24 mouse cellular contexts compared by ENCODE assay signal in the genomic region with DNA sequence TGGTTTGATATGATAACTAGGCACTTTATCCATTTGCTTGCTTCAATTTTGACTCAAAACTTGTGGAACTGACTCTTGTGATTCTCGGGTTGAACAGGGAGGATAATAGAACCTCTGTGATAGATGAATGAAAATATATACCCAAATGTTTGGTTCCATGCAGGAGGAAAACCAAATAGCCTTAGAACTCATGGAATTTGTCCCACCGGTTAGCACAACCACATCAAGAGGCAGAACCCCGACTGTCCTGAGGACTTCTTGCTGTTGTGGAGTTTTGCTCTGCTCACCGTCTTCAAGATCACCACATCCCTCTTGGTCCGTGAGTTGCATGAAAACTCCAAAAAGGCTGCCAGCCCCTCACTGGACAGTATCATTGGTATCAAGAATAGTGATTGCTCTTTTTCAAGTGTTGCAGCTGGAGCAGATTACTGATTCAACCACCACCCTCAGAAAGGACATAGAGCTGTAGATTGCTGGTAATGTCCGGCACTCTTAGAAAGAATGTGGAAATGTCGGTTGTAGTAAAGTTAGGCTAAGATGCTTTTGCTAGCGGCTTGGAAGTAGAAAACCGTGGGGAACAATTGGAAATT. TPM values are rescaled to one million over a fixed set of nuclear protein-coding genes. Genes with fewer than 3 reads are reported as not detected.
A peak's percentile ranks its signal among the peaks of the same experiment; 100 is the strongest.
DNase-seq lines count a peak whose midpoint lies in the region; ATAC-seq and TF ChIP-seq lines count a peak whose summit lies in the region.
"Had no signal": no experiment of that assay in that cellular context is flagged by ENCODE, and none has a peak within 500 bp of the region (broad histone marks: within the 10 kb centered on the region; RNA-seq: fewer than 3 reads in every experiment).

No protein-coding gene starts in this region.

- no peaks in the 10 kb centered on the region for H3K27me3 ChIP-seq in spleen, adult 2 months (ENCODE audit: control insufficient read depth, insufficient read depth, low read length)
- H3K27me3 ChIP-seq in MEL (ENCODE audit: control insufficient read depth in 1 of 2, insufficient read depth in 2 of 2, low read length in 2 of 2) (no peaks in the 10 kb centered on the region), myocyte (ENCODE audit: control insufficient read depth, insufficient read depth, insufficient read length) (no peaks in the 10 kb centered on the region)
- peaks cover 3% of the 10 kb centered on the region; the same call in 1 of the 2 replicates for H3K27me3 ChIP-seq in liver, embryonic 12.5 days (replicated peaks)
- H3K27me3 ChIP-seq: forebrain, embryonic 15.5 days; hindbrain, embryonic 15.5 days; kidney, embryonic 15.5 days; limb, embryonic 12.5 days; neural tube, embryonic 15.5 days had no signal

- ATAC-seq in liver, embryonic 12.5 days = no peak
- ATAC-seq: CD4-positive, CD25-positive, alpha-beta regulatory T cell, adult 4 months; forebrain, embryonic 15.5 days; intestine, embryonic 16.5 days had no signal

- H3K36me3 ChIP-seq in spleen, adult 2 months (ENCODE audit: control insufficient read depth, insufficient read depth, low read length) = peaks cover 3% of the 10 kb centered on the region; the same call in 1 of the 2 replicates
- peaks cover 26 to 34% of the 10 kb centered on the region in 2 experiments for H3K36me3 ChIP-seq in MEL (ENCODE audit: control insufficient read depth in 1 of 2, insufficient read depth in 2 of 2, low read length in 2 of 2)
- 0 out of 2 replicates have a peak, but pooled peaks cover 3% of the 10 kb centered on the region for H3K36me3 ChIP-seq in liver, embryonic 12.5 days
- H3K36me3 ChIP-seq in myocyte (ENCODE audit: control insufficient read depth, insufficient read depth) = no peaks in the 10 kb centered on the region
- H3K36me3 ChIP-seq: embryonic facial prominence, embryonic 10.5 days; forebrain, embryonic 15.5 days; hindbrain, embryonic 15.5 days; kidney, embryonic 15.5 days; limb, embryonic 12.5 days; neural tube, embryonic 15.5 days had no signal

- intact Hi-C loops in gastrocnemius, adult 2 months (cut with DNase I) = no loop called here

- DNase-seq in spleen, adult 2 months (ENCODE audit: low read depth in 1 of 2, low spot score in 2 of 2) = no peak
- no peak for DNase-seq in spleen, postnatal 10 days (ENCODE audit: low spot score in 2 of 2)
- DNase-seq in MEL (ENCODE audit: low read depth, low spot score) = peak; percentile 58
- DNase-seq in left cerebral cortex, adult 9 months (ENCODE audit: low spot score in 2 of 2) = no peak
- no peak for DNase-seq in frontal cortex, adult 2 months (ENCODE audit: extremely low spot score in 1 of 2, low spot score in 1 of 2)
- DNase-seq in gastrocnemius, adult 2 months = no peak
- DNase-seq: cerebellum, adult 8-10 months; kidney, postnatal 4 days; layer of hippocampus, adult 9-11 months; lung, embryonic 14.5 days; midbrain, embryonic 14.5 days; right cerebral cortex, postnatal 14 days had no signal

- TF ChIP-seq RAD21 in MEL (IDR thresholded peaks at IDR 0.05; ENCODE audit: low read depth, low read length) = no peak

- TF ChIP-seq CTCF in spleen, adult 2 months (IDR thresholded peaks at IDR 0.05; ENCODE audit: extremely low read depth, insufficient read depth, insufficient read length, insufficient replicate concordance) = no peak
- TF ChIP-seq CTCF in MEL (IDR thresholded peaks at IDR 0.05 in 2 of 3, conservative IDR thresholded peaks at IDR 0.05 in 1 of 3; ENCODE audit: control insufficient read depth in 1 of 3, insufficient read depth in 1 of 3, low read depth in 2 of 3, low read length in 3 of 3, poor library complexity in 1 of 3, severe bottlenecking in 1 of 3) = no peak
- TF ChIP-seq CTCF in gastrocnemius, adult 2 months (IDR thresholded peaks at IDR 0.05) = no peak

- no peak overlapping the region for H3K27ac ChIP-seq in spleen, adult 2 months (ENCODE audit: insufficient read depth, low read length)
- H3K27ac ChIP-seq in MEL (ENCODE audit: control insufficient read depth, low read depth, low read length) = peak overlapping the region; percentile 86
- no peak overlapping the region for H3K27ac ChIP-seq in liver, embryonic 12.5 days
- H3K27ac ChIP-seq in gastrocnemius, adult 2 months = no peak overlapping the region
- H3K27ac ChIP-seq: embryonic facial prominence, embryonic 10.5 days; forebrain, embryonic 15.5 days; hindbrain, embryonic 15.5 days; kidney, embryonic 15.5 days; limb, embryonic 12.5 days; neural tube, embryonic 15.5 days had no signal

- WGBS in spleen, adult 2 months = 67% methylated on average over 9 of the region's 9 CpGs
- 71% methylated on average over 9 of the region's 9 CpGs for WGBS in liver, embryonic 12.5 days (ENCODE audit: insufficient replicate concordance)

- no peaks in the 10 kb centered on the region for H3K9me3 ChIP-seq in MEL (replicated peaks; ENCODE audit: insufficient read depth, low read length)
- no peaks in the 10 kb centered on the region for H3K9me3 ChIP-seq in liver, embryonic 12.5 days (replicated peaks)
- H3K9me3 ChIP-seq: embryonic facial prominence, embryonic 10.5 days; forebrain, embryonic 15.5 days; hindbrain, embryonic 15.5 days; kidney, embryonic 15.5 days; limb, embryonic 12.5 days; neural tube, embryonic 15.5 days had no signal

- H3K79me2 ChIP-seq in MEL (ENCODE audit: control insufficient read depth, insufficient read depth, low read length, poor library complexity) = peaks cover 41% of the 10 kb centered on the region
- H3K79me2 ChIP-seq in myocyte (ENCODE audit: control insufficient read depth, insufficient read depth) = peaks cover 25% of the 10 kb centered on the region

- no peak for TF ChIP-seq POLR2A in spleen, adult 2 months (IDR thresholded peaks at IDR 0.05; ENCODE audit: low read depth, low read length)
- TF ChIP-seq POLR2A in MEL (IDR thresholded peaks at IDR 0.05; ENCODE audit: control insufficient read depth in 1 of 2, insufficient read depth in 1 of 2, low read depth in 1 of 2, low read length in 2 of 2, poor library complexity in 1 of 2) (no peak), myocyte (IDR thresholded peaks at IDR 0.05; ENCODE audit: insufficient read length, low read depth) (no peak)

- peak overlapping the region; percentile 88 for H3K9ac ChIP-seq in MEL (ENCODE audit: control insufficient read depth, low read depth, low read length, poor library complexity, severe bottlenecking)
- peak overlapping the region; percentile 47; the same call in 1 of the 2 replicates for H3K9ac ChIP-seq in liver, embryonic 12.5 days
- H3K9ac ChIP-seq: forebrain, embryonic 15.5 days; hindbrain, embryonic 15.5 days; kidney, embryonic 15.5 days; limb, embryonic 12.5 days; lung, embryonic 14.5 days; neural tube, embryonic 15.5 days had no signal

- H3K4me3 ChIP-seq in spleen, adult 2 months (ENCODE audit: extremely low read depth, insufficient read depth, insufficient read length) = peak overlapping the region; percentile 70
- peak overlapping the region; percentile 80 to 89 for H3K4me3 ChIP-seq in MEL (ENCODE audit: control insufficient read depth in 1 of 2, insufficient read depth in 1 of 2, low read depth in 2 of 2, low read length in 2 of 2)
- H3K4me3 ChIP-seq in liver, embryonic 12.5 days = peak overlapping the region; percentile 48
- peak overlapping the region; percentile 48 for H3K4me3 ChIP-seq in myocyte
- H3K4me3 ChIP-seq in gastrocnemius, adult 2 months = no peak overlapping the region
- H3K4me3 ChIP-seq: embryonic facial prominence, embryonic 10.5 days; forebrain, embryonic 15.5 days; hindbrain, embryonic 15.5 days; kidney, embryonic 15.5 days; limb, embryonic 12.5 days; neural tube, embryonic 15.5 days had no signal

- peaks cover 8% of the 10 kb centered on the region; the same call in 1 of the 2 replicates for H3K4me1 ChIP-seq in spleen, adult 2 months (ENCODE audit: control insufficient read depth, insufficient read depth, insufficient read length)
- H3K4me1 ChIP-seq in MEL (ENCODE audit: control insufficient read depth in 1 of 2, insufficient read depth in 2 of 2, low read length in 2 of 2) = peaks cover 3 to 31% of the 10 kb centered on the region in 2 experiments
- H3K4me1 ChIP-seq in liver, embryonic 12.5 days = no peaks in the 10 kb centered on the region; the same call in 1 of the 2 replicates
- H3K4me1 ChIP-seq: embryonic facial prominence, embryonic 10.5 days; forebrain, embryonic 15.5 days; hindbrain, embryonic 15.5 days; kidney, embryonic 15.5 days; limb, embryonic 12.5 days; neural tube, embryonic 15.5 days had no signal

- no peak overlapping the region for H3ac ChIP-seq in myocyte (ENCODE audit: control insufficient read depth, insufficient read length)

- no peak for TF ChIP-seq EP300 in MEL (IDR thresholded peaks at IDR 0.05; ENCODE audit: low read depth in 1 of 2, low read length in 2 of 2)

- peak overlapping the region; percentile 36 for H3K4me2 ChIP-seq in liver, embryonic 12.5 days
- H3K4me2 ChIP-seq in myocyte (ENCODE audit: low read depth) = peak overlapping the region; percentile 47
- H3K4me2 ChIP-seq: forebrain, embryonic 15.5 days; heart, embryonic 11.5 days; hindbrain, embryonic 15.5 days; kidney, embryonic 15.5 days; limb, embryonic 12.5 days; lung, embryonic 14.5 days; neural tube, embryonic 15.5 days had no signal

TF ChIP-seq in MEL, 35 proteins besides CTCF, POLR2A, EP300 and RAD21 (continues in another document):
- TF ChIP-seq MAZ (IDR thresholded peaks at IDR 0.05; ENCODE audit: low read depth, low read length) (no peak), ZC3H11A (IDR thresholded peaks at IDR 0.05; ENCODE audit: low read depth, low read length) (no peak)

TF ChIP-seq in myocyte, 11 proteins besides CTCF, POLR2A, EP300 and RAD21:
- TF ChIP-seq MYOD1 (IDR thresholded peaks at IDR 0.05; ENCODE audit: control insufficient read depth in 1 of 3, insufficient read length in 2 of 3, low read depth in 2 of 3) = no peak
- TF ChIP-seq SRF (IDR thresholded peaks at IDR 0.05; ENCODE audit: control insufficient read depth, insufficient read length, low read depth) = no peak
TF ChIP-seq in myocyte: peak in this region for 0.

RNA-seq across cellular contexts. Expression of a gene that starts 34.3 kb away (rescaled TPM):
- 0.37 and 0.43 TPM in 2 replicates for polyA plus RNA-seq in spleen, adult 2 months (2012; rRNA removed)
- total RNA-seq in MEL (2012; rRNA removed) = 0.10 and 0.23 TPM in 2 replicates
- under 1 TPM in 1 of 2 experiments, not detected in 1; 0.35 TPM for polyA plus RNA-seq in MEL (2012; ENCODE audit: insufficient read depth in 1 of 2, insufficient read length in 2 of 2, low read depth in 1 of 2, low replicate concordance in 2 of 2, missing spikeins in 1 of 2)
- 0.97 and 1.3 TPM in 2 replicates for polyA plus RNA-seq in liver, embryonic 12.5 days (2016; fragmentation: Nextera tagmentation; extraction: Ambion mirVana)
- polyA plus RNA-seq in myocyte (2012; fragmentation: generic; extraction: Trizol) = 1.1 TPM
- polyA plus RNA-seq in frontal cortex, adult 2 months (2012; rRNA removed) = 0.57 and 0.60 TPM in 2 replicates
- total RNA-seq in gastrocnemius, adult 2 months (2021) = 1 to 10 TPM in 1 of 2 experiments, under 1 TPM in 1; 0.99 to 1.1 TPM

RNA-seq across cellular contexts. Expression of a gene that starts 50.5 kb away (rescaled TPM):
- 0.86 and 1.0 TPM in 2 replicates for polyA plus RNA-seq in spleen, adult 2 months (2012; rRNA removed)
- not detected in 2 replicates for total RNA-seq in MEL (2012; rRNA removed)
- under 1 TPM in 1 of 2 experiments, not detected in 1; 0.04 TPM for polyA plus RNA-seq in MEL (2012; ENCODE audit: insufficient read depth in 1 of 2, insufficient read length in 2 of 2, low read depth in 1 of 2, low replicate concordance in 2 of 2, missing spikeins in 1 of 2)
- not detected in 2 replicates for polyA plus RNA-seq in liver, embryonic 12.5 days (2016; fragmentation: Nextera tagmentation; extraction: Ambion mirVana)
- 0.02 TPM for polyA plus RNA-seq in myocyte (2012; fragmentation: generic; extraction: Trizol)
- polyA plus RNA-seq in frontal cortex, adult 2 months (2012; rRNA removed) = 0.04 and 0.08 TPM in 2 replicates
- under 1 TPM; 0.05 to 0.06 TPM for total RNA-seq in gastrocnemius, adult 2 months (2021)
- total RNA-seq: left cerebral cortex, adult 8-10 months had no signal
- polyA plus RNA-seq: embryonic facial prominence, embryonic 10.5 days; forebrain, embryonic 15.5 days; heart, embryonic 11.5 days; hindbrain, embryonic 15.5 days; limb, embryonic 12.5 days; lung, embryonic 14.5 days; neural tube, embryonic 15.5 days had no signal
